Mouse (Mus musculus) left cerebral cortex, adult 11 months (tissue): ENCODE measurements around the gene Tmem229b.
"Not testable (repeated sequence)": the region's sequence is repeated elsewhere in the genome, so short reads cannot be mapped to it uniquely, and the experiment has no call there.

ENCODE experiments used
- DNase-seq: peaks from one replicate; pipeline ENCODE4 v3.0.0; 2022; ENCODE audit warnings: low spot score

Tmem229b gene

GRCm38 (mm10) chr12:79006076-79006475 is 1.4 kb downstream of the Tmem229b start:
- no peak for DNase-seq

DNA sequence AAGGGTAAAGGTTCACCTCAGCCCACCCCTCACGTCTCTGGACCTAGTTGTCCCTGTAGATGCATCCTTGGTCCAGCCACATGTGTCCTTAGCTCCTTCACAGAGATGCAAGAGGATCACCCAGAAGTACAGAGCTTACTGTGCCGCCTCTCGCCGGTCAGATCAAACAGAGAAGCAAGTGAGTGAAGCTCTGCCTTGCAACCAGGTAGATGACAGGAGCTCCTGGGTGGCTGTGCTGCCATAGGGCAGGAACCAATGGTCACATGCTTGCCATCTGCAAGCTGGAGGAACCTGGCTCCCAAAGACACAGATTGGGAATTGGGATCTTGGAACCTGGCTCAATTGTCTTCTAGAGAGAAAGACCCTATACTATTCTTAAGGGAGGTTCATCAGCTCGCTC is 2.0 kb downstream of the Tmem229b start:
- DNase-seq, result no peak

DNA sequence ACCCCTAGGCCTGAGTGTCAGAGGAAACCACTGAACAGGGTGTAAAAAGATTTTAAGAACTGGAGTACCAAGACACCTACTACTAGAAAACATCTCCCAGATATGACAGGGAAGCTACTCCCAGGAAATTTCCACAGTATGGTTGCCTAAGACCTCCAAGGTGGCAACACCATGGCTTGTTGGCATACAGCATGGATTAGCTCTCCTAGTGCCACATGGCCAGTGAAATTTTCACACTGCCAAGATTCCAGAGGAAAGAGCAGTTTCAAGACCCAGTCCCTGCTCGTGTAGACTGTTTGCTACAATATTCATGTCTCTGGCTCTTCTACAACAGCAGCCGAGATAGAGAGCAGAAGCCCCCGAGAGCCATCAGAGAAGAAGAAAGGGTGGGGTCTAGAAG is 4.4 kb downstream of the Tmem229b start:
- no peak for DNase-seq

GRCm38 (mm10) chr12:79002406-79002805 is 5.0 kb downstream of the Tmem229b start:
- no peak for DNase-seq

DNA sequence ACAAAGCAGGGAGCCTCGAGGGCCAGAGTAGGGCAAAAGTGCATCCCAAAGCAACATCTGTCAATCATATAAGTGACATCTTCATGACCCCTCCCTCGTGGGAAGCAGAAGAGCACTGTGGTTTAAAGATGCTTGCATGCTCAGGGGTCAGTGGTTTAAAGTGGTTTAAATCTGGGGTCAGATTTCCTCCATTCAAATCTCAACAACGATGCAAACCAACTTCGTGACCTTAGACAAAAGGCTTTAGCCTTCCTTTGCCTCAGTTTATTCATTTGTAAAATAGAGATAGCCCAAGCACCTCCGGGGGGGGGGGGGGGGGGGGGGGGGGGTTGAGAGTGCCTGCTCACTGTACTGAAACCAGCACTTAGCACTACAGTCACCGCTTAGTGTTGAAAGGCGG is 10.7 kb downstream of the Tmem229b start:
- no peak for DNase-seq

DNA sequence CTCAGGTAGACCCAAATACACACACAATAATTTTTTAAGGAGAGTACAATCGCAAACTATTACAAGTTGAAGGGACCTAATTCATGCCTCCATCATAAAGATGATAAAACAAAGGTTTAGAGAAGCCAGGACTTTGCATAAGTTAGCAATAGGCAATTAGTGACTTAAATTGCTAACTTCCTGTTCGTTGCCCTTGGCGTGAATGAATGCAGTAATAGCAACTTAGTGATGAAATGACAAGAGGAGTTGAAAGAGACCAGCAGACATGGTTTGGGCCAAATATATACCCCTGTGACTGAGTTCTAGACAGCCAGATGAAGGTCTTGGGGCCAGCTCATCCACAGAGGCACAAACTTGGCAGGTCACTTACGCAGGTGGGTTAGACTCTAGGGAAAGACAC is 11.2 kb downstream of the Tmem229b start:
- no peak for DNase-seq

- DNase-seq, result no peak
Measured at GRCm38 (mm10) chr12:78987581-78988081, 19.8 kb downstream of the Tmem229b start.

DNA sequence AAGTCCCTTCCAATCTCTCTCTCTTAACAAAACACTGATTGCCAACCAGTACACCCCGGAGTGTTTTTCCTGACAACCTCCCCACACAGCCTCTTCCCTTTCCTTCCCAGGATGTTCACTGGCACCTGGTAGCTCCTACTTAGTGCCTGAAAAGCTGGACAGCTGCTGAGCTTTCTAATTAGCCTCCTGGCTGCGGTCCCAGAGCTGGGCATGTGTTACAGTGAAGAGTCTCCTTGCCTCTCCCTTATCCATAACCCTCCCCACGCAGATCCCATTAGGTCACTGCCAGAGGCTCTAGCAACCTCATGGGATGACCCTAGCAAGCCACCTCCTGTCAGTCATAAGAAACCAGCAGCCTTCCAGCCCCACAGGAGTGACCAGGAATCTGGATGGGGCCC is 23.4 kb downstream of the Tmem229b start:
- no peak for DNase-seq

GRCm38 (mm10) chr12:78983296-78984034 is 24.0 kb downstream of the Tmem229b start:
- no peak for DNase-seq

DNA sequence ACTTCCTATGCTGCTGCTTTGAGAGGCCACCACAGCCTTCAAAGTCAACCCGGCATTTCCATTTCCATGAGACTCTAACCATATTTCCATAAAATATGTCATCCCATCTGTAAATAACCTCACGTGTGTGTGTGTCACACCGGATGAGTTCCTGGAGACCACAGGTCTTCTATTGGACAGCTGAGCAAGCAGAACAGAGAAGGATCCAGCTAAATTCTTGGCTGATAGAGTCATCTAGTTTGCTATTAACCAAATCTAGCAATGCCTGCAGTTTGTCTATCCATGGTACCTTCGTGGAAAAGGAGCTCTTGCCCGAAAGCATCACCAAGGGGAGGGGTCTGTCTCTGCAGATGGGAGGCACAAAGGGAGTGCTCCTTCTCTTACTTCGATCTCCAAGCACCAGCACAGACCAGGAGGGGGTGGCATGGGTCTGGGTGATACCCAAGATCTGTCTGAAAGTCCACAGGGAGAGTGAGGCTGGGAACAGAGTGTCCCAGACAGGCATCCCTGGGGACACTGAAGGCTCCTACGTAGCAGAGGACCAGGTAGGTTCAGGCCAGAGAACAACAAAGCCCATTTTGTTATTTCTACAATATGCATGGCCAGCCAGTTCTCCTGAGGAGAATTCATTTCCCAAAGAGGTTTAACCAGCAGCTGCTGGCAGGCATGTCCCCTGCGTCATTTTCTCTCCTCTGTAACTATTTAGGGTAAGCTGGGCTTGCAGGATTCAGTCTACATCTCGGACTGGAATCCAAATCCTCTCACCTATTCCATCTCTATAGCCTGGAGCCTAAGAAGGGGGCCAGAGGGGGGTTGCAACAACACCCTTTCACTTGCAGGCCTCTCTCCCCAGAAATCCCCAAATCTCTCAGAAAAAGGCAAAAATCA is 25.2 kb downstream of the Tmem229b start:
- DNase-seq, result no peak

- no peak for DNase-seq
Measured at GRCm38 (mm10) chr12:78981131-78981530, 26.3 kb downstream of the Tmem229b start.

DNA sequence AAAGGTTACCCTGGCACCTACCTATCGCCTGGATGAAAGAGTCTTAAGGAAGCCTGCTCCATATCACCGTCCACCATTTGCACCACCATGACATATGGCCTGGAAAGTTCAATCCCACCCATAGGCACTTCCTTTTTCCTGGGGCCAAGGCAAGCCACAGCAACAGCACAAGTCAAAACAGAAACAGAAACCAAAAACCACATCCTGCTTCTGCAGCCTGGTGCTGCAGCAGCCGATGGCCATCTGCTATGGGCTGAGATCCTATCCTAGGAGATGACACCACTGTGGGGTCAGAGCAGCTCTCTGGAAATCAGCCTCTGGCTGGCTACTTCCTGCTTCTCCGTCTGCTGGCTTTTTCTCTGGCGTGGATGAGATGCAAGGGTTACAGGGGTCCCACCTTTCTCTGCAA is 26.7 kb downstream of the Tmem229b start:
- no peak for DNase-seq

DNA sequence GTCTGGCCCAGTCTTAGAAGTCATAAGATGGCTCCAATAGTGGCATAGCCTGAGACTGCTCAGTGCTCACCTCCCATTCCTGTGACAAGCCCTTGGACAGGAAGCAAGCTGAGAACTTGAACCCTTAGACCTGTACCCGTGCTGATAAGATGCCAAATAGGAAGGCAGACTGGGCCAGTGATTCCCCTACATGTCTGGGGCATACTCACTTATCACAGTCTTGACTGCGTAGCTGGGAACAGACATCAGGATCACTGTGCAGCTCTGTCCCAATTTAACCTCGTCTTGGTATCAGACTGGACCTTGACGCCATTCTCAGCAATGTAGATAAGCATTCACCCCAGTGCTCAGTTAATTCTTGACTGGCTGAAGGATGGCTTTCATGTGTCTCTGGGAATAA is 29.9 kb downstream of the Tmem229b start:
- DNase-seq, result no peak

GRCm38 (mm10) chr12:78977078-78977477 is 30.3 kb downstream of the Tmem229b start:
- DNase-seq, result no peak

DNA sequence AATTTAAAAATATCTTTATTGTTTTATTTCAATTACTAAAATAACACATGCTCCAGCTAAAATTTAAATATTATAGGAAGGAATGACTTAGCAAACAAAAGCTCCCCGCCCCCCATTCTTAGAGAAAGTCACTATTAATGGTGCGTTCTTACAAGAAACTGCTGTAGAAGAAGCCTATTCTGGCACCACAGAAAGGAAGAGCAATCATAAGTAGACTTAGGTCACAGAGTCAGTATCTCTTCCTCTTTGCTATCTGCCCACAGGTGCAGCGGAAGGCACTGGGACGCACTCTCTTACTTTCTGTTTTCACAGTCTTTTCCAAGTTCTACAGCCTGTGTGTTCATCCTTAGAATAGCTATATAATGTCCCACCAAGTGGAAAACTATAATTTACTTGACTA is 31.6 kb downstream of the Tmem229b start:
- DNase-seq, result no peak

GRCm38 (mm10) chr12:78974767-78975166 is 32.7 kb downstream of the Tmem229b start:
- DNase-seq, result no peak

DNA sequence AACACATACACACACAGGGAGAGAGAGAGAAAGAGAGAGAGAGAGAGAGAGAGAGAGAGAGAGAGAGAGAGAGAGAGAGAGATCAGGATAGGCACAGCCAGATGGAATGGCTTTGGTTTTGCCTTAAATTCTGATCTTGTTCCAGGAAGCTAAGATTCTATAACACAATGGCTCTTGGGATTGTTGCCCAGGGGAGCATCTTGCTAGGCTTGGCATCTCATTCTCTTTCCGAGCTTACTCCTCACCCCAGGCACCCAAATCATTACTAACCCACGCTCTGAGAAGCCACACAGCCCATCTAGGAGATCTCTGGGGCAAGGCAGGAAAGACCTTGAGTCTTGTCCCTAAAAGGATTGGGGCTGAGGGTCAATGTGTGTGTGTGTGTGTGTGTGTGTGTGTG is 33.6 kb downstream of the Tmem229b start:
- DNase-seq, result no peak

DNA sequence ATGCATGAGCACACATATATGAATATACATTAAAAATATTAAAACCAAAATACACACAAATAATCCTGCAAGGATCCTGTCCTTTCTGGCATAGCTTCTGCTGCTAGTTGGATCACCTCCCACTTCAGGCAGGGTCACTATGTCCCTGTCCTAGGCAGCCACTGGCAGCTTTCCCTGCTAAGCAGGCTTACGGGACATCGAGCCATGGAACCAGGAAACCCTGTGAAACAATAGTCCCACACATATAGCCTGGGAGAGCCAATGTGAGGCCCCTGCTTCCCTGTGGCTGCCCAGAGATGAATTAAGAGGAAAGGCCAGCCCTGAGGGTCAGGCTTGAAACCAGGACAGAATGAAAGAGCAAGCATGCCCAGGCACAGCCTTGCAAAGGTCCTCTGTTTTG is 35.8 kb downstream of the Tmem229b start:
- DNase-seq, result no peak

GRCm38 (mm10) chr12:78970725-78971124 is 36.7 kb downstream of the Tmem229b start:
- DNase-seq, result no peak

DNA sequence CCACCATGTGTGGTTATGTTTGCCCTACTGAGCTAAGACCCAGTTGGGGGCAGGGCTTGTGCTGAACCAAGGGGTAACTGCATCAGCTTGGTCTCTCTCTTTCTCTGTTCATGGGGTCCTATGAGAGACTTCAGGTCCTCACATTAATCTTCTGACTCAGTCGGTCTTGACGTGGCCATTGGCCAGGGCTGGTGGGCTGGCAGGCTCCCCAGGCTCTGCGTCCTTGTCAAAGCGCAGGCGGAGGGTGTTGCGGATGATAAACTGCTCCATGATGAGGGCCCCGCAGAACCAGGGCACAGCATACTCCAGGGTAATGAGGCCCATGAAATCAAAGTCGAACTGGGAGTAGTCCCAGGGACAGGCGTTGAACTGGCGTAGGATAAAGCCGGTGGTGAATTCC is 42.9 kb downstream of the Tmem229b start:
- not testable (repeated sequence) for DNase-seq

- no peak for DNase-seq
Measured at GRCm38 (mm10) chr12:78956405-78956804, 51.0 kb downstream of the Tmem229b start.

DNA sequence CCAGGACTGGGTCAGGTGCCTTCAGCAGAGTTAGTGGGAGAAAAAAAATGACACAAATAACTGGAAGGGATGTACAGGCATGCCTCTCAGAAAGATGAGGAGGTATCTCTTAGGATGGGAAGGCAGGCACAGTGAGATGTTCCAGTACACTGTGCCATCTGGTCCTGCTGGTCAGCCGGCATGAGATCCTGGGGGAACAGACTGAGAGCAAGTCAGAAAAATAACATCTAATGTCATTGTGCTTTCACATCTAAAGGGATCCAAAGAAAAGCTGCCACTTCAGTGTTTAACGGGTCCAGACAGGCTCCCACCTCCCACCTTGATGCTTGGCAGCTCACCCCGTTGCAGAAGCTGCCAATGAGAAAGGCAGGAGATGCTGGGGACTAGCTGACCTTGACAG is 54.9 kb downstream of the Tmem229b start:
- no peak for DNase-seq

DNA sequence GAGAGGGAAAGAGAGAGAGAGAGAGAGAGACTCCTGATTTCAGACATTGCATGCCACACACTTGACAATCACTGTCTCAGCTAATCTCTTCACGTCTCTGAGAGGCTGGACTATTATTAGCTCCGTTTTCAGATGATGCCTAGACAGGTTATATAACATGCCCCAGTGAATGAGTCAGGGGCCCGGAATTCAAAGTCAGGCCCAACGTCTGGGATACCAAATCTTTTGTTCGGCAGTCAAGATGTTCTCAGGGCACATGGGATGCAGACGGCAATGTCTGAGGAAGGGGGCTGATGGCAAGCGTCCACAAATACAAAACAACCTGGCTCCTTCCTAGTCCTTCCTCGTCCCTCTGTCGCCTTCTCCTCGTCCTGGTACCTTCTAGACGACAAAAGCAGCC is 55.4 kb downstream of the Tmem229b start:
- DNase-seq, result no peak
